Mouse (Mus musculus): ENCODE results near the gene Cdh4. TPM values are rescaled to one million over a fixed set of nuclear protein-coding genes. Genes with fewer than 3 reads are reported as not detected.

Gene Cdh4
- polyA plus RNA-seq, 1 experiment from 2014 or later = 3.0 TPM

GRCm38 (mm10) chr2:179481363-179481762 lies 39.1 kb downstream of the Cdh4 start:
- Histone ChIP-seq H3K9ac (ENCODE audit: low read depth, low read length) (no peak overlapping the region), H3K4me2 (replicated peaks; ENCODE audit: low read depth) (no peak overlapping the region), H3K4me3 (ENCODE audit: low read depth, low read length) (no peak overlapping the region), H3K9me3 (ENCODE audit: control insufficient read depth) (no peaks in the 10 kb centered on the region), H3K36me3 (ENCODE audit: control insufficient read depth, insufficient read depth) (no peaks in the 10 kb centered on the region), H3K4me1 (replicated peaks; ENCODE audit: control insufficient read depth, insufficient read depth, low read length) (no peaks in the 10 kb centered on the region), H3K27me3 (replicated peaks; ENCODE audit: control insufficient read depth, insufficient read depth, low read length) (no peaks in the 10 kb centered on the region), H3K27ac (ENCODE audit: low read depth, low read length) (no peak overlapping the region)
- WGBS = 91% methylated on average over 10 of the region's 10 CpGs
- TF ChIP-seq CTCF (IDR thresholded peaks at IDR 0.05; ENCODE audit: low read depth) = no peak
- no peak for ATAC-seq

GRCm38 (mm10) chr2:179488526-179489139 lies 46.4 kb downstream of the Cdh4 start:
- Histone ChIP-seq H3K9ac (ENCODE audit: low read depth, low read length) (no peak overlapping the region), H3K4me2 (replicated peaks; ENCODE audit: low read depth) (no peak overlapping the region), H3K36me3 (ENCODE audit: control insufficient read depth, insufficient read depth) (no peaks in the 10 kb centered on the region), H3K4me1 (replicated peaks; ENCODE audit: control insufficient read depth, insufficient read depth, low read length) (no peaks in the 10 kb centered on the region), H3K9me3 (ENCODE audit: control insufficient read depth) (no peaks in the 10 kb centered on the region), H3K27me3 (replicated peaks; ENCODE audit: control insufficient read depth, insufficient read depth, low read length) (no peaks in the 10 kb centered on the region), H3K27ac (ENCODE audit: low read depth, low read length) (no peak overlapping the region), H3K4me3 (ENCODE audit: low read depth, low read length) (no peak overlapping the region)
- ATAC-seq = no peak
- WGBS = 76% methylated on average over 21 of the region's 21 CpGs
- TF ChIP-seq CTCF (IDR thresholded peaks at IDR 0.05; ENCODE audit: low read depth) = no peak

- no peaks in the 10 kb centered on the region for H3K9me3 ChIP-seq (ENCODE audit: control insufficient read depth)
- no peak for ATAC-seq
- no peak for TF ChIP-seq CTCF (IDR thresholded peaks at IDR 0.05; ENCODE audit: low read depth)
- WGBS = 76% methylated on average over 11 of the region's 11 CpGs
- no peaks in the 10 kb centered on the region for H3K27me3 ChIP-seq (replicated peaks; ENCODE audit: control insufficient read depth, insufficient read depth, low read length)
- no peak overlapping the region for H3K4me3 ChIP-seq (ENCODE audit: low read depth, low read length)
- H3K27ac ChIP-seq (ENCODE audit: low read depth, low read length) = no peak overlapping the region
- H3K9ac ChIP-seq (ENCODE audit: low read depth, low read length) = no peak overlapping the region
- no peaks in the 10 kb centered on the region for H3K4me1 ChIP-seq (replicated peaks; ENCODE audit: control insufficient read depth, insufficient read depth, low read length)
- no peak overlapping the region for H3K4me2 ChIP-seq (replicated peaks; ENCODE audit: low read depth)
- no peaks in the 10 kb centered on the region for H3K36me3 ChIP-seq (ENCODE audit: control insufficient read depth, insufficient read depth)
These were observed 49.7 kb downstream of the Cdh4 start for GRCm38 (mm10) chr2:179491891-179492290.

- WGBS = 83% methylated on average over 1 of the region's 1 CpGs
- ATAC-seq = no peak
- Histone ChIP-seq H3K9me3 (ENCODE audit: control insufficient read depth) (no peaks in the 10 kb centered on the region), H3K4me1 (replicated peaks; ENCODE audit: control insufficient read depth, insufficient read depth, low read length) (no peaks in the 10 kb centered on the region), H3K27ac (ENCODE audit: low read depth, low read length) (no peak overlapping the region), H3K9ac (ENCODE audit: low read depth, low read length) (no peak overlapping the region), H3K27me3 (replicated peaks; ENCODE audit: control insufficient read depth, insufficient read depth, low read length) (no peaks in the 10 kb centered on the region), H3K4me3 (ENCODE audit: low read depth, low read length) (no peak overlapping the region), H3K4me2 (replicated peaks; ENCODE audit: low read depth) (no peak overlapping the region), H3K36me3 (ENCODE audit: control insufficient read depth, insufficient read depth) (no peaks in the 10 kb centered on the region)
- TF ChIP-seq CTCF (IDR thresholded peaks at IDR 0.05; ENCODE audit: low read depth) = no peak
These were observed 52.0 kb downstream of the Cdh4 start for GRCm38 (mm10) chr2:179494276-179494675.

- no peaks in the 10 kb centered on the region for H3K4me1 ChIP-seq (replicated peaks; ENCODE audit: control insufficient read depth, insufficient read depth, low read length)
- no peak overlapping the region for H3K4me2 ChIP-seq (replicated peaks; ENCODE audit: low read depth)
- 85% methylated on average over 16 of the region's 16 CpGs for WGBS
- H3K4me3 ChIP-seq (ENCODE audit: low read depth, low read length) = no peak overlapping the region
- ATAC-seq = no peak
- H3K27ac ChIP-seq (ENCODE audit: low read depth, low read length) = no peak overlapping the region
- H3K27me3 ChIP-seq (replicated peaks; ENCODE audit: control insufficient read depth, insufficient read depth, low read length) = 0 out of 2 replicates have a peak, but pooled peaks cover 7% of the 10 kb centered on the region
- H3K9ac ChIP-seq (ENCODE audit: low read depth, low read length) = no peak overlapping the region
- no peaks in the 10 kb centered on the region for H3K9me3 ChIP-seq (ENCODE audit: control insufficient read depth)
- no peaks in the 10 kb centered on the region for H3K36me3 ChIP-seq (ENCODE audit: control insufficient read depth, insufficient read depth)
- TF ChIP-seq CTCF (IDR thresholded peaks at IDR 0.05; ENCODE audit: low read depth) = no peak
These were observed 68.2 kb downstream of the Cdh4 start for GRCm38 (mm10) chr2:179510439-179510838.

GRCm38 (mm10) chr2:179516559-179516958 lies 74.3 kb downstream of the Cdh4 start:
- Histone ChIP-seq H3K4me3 (ENCODE audit: low read depth, low read length) (no peak overlapping the region), H3K4me2 (replicated peaks; ENCODE audit: low read depth) (no peak overlapping the region), H3K27me3 (replicated peaks; ENCODE audit: control insufficient read depth, insufficient read depth, low read length) (peaks cover 22% of the 10 kb centered on the region; the same call in 1 of the 2 replicates), H3K9me3 (ENCODE audit: control insufficient read depth) (no peaks in the 10 kb centered on the region), H3K36me3 (ENCODE audit: control insufficient read depth, insufficient read depth) (no peaks in the 10 kb centered on the region), H3K27ac (ENCODE audit: low read depth, low read length) (no peak overlapping the region), H3K9ac (ENCODE audit: low read depth, low read length) (no peak overlapping the region), H3K4me1 (replicated peaks; ENCODE audit: control insufficient read depth, insufficient read depth, low read length) (0 out of 2 replicates have a peak, but pooled peaks cover 3% of the 10 kb centered on the region)
- WGBS = 36% methylated on average over 9 of the region's 9 CpGs
- ATAC-seq = 0 out of 2 replicates have a peak, but pooled peaks have one; percentile 49
- no peak for TF ChIP-seq CTCF (IDR thresholded peaks at IDR 0.05; ENCODE audit: low read depth)

Data from intestine, postnatal 0 days (tissue).